Mouse (Mus musculus) erythroid progenitor cell, adult 5-6 weeks (primary cell): Measurements from ENCODE around the gene Lmx1a. TPM values are rescaled to one million over a fixed set of nuclear protein-coding genes. Genes with fewer than 3 reads are reported as not detected.

Source experiments
- ATAC-seq: replicated peaks from 2 replicates; pipeline ENCODE4 v1.8.0; 2016; ENCODE audit warnings: moderate number of reproducible peaks, mild to moderate bottlenecking, moderate TSS enrichment, inconsistent platforms; ENCODE audit not compliant: poor library complexity, low FRiP score, severe bottlenecking
- total RNA-seq, 2 experiments: library from RNA; stranded (forward) in 1 of 2; stranded (reverse) in 1 of 2; fragments of 150-400 nt in 1 of 2; fragments of 186-747, 209-891 nt in 1 of 2; gene quantifications; 2 replicates each; pipeline versions ENCODE4 v1.2.3 to v1.2.4; 2015 to 2017; ENCODE audit warnings: low replicate concordance in 2 of 2

Gene Lmx1a
- total RNA-seq, 2 experiments from 2014 or later = not detected

GRCm38 (mm10) chr1:167692683-167693045, 3.6 kb downstream of the Lmx1a start:
- ATAC-seq = no peak

DNA sequence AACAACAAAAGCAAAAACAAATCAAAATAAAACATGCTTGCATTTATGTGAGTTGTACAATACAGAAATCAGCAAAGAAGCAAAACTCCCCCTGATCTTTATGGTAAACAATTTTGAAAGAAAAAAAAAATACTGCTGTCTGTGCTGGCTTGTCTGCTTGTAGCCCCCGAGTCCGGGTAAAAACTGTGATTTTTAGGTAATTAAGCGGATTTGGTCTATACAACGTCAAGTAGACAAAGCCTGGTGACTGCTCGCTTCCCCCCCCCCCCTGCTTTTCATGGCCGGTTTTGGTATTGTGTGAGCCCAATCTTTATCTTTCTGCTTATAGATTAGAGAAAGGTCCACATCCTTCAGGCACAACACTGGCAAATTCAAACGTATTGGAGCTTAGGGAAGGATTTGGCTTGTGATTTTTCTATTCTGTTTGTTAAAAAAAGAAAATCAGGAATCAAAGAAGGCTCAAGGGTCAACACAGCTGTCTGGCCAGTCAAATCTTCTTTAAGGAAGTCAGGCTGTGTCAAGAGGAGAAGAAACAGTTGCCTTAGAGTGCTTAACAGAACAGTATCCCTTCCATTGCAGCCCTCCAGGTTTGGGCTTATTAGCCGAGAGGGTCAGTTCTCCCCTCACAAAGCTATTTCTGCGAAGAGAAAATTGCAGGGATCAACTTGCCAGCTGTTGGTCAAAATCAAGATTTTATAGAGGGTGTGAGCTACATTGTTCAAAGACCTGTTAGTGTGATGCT, 4.6 kb downstream of the Lmx1a start:
- ATAC-seq = no peak

DNA sequence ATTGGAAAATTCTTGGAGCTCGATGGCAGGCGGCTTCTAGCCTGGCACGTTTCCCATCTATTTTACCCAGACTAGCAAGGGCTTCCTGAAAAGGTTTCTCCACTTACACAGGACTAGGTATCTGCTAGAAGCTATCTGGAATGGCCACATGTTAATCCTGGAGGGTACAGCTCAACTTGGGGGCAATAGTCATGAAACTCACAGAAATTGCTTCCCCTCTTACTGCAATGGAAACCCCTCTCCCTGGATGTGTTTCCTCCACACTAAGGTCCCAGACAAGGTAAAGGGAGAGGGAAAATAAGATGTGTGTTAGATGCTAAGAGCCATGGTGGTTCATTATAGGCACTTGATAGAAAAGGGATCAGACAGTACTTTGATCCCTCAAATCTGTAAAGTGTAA, 5.7 kb downstream of the Lmx1a start:
- no peak for ATAC-seq

- no peak for ATAC-seq
These were observed 6.9 kb downstream of the Lmx1a start for GRCm38 (mm10) chr1:167695910-167696459.

DNA sequence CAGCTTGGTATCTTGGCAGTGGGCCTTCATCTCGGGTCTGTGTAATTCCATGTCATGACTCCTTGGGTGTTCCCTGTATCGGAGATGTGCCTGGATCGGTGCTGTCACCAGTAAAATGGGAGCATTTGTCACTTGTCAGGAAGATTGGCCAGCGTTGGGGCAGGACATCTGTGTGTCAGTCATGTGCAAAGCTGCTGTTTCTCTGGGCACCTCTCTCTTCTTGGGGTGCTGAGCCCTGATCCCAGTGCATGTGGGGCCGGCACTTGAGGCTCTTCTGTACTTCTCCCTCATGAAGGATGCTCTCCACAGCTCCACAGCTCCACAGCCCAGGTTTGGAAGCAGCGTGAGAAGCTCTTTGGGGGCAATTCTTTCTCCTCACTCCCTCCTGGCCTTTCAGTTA, 10.7 kb downstream of the Lmx1a start:
- no peak for ATAC-seq

GRCm38 (mm10) chr1:167700221-167700620, 11.2 kb downstream of the Lmx1a start:
- ATAC-seq = no peak

DNA sequence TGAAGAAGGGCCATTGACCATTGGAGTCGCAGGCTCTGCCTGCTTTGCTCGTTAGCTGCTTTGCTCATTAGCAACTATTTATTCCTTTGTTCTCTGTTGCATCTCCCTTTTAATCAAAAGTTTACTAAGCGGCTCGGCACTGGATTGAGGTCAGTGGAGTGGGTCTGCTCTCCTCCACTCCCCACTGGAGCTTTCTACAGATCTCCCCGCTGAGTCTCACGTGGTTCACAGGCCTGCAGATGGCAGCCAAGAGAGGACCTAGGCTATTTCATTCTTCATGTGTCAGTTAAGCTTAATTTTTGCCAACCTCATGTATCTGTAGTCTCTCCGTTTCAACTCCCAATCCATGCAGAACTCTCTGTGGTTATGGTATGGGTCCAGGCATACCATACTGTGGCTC, 16.5 kb downstream of the Lmx1a start:
- no peak for ATAC-seq

DNA sequence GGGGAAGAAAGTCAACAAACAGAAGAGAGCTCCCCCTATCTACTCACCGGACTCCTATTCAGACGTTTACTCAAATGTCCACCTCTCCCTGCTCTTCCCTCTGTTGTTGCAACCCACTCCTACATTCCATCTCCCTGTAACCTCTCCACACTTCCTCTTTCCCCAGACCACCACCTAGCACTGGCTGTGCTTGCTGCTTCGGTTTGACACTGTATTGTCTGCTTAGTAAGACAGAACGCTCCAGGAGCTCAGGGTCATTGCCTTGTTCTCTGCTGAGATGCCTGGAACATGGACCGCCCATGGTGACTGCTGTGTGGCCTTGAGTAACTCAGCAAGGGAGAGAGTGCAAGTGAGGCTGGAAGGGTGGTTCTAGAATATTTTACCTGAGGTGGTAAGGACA, 19.7 kb downstream of the Lmx1a start:
- no peak for ATAC-seq

DNA sequence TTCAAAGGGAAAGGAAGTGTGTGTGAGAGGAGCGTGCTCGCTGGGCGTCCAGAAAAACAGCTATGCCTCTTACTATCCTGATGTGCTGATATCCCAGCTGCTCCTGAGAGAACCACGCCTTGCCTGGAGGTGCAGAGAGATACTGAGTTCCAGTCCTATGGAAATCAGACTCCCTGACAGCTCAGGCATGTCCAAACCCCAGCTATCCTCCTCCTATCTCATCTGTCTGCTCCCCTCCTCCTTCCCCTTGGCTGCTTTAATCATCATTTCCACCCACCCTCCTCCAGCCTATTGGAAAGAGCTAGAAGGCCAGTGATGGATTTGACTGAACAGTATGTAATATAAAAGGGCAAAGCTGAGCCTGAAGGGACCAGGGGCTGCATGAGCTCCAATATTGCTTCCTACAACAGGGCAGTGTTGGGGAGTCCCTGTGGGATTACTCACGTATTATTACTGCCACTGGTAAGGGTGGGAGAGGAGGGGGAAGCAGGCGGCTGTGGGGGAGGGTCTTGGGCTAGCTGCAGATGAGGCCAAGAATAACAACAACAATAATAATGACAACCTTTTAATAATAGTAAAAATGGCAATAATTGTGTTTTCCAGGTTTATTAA, 26.8 kb downstream of the Lmx1a start:
- ATAC-seq = no peak

- no peak for ATAC-seq
These were observed 45.4 kb downstream of the Lmx1a start for GRCm38 (mm10) chr1:167734471-167734870.

GRCm38 (mm10) chr1:167736793-167737192, 47.8 kb downstream of the Lmx1a start:
- no peak for ATAC-seq

- no peak for ATAC-seq
These were observed 50.2 kb downstream of the Lmx1a start for GRCm38 (mm10) chr1:167739286-167739685.

DNA sequence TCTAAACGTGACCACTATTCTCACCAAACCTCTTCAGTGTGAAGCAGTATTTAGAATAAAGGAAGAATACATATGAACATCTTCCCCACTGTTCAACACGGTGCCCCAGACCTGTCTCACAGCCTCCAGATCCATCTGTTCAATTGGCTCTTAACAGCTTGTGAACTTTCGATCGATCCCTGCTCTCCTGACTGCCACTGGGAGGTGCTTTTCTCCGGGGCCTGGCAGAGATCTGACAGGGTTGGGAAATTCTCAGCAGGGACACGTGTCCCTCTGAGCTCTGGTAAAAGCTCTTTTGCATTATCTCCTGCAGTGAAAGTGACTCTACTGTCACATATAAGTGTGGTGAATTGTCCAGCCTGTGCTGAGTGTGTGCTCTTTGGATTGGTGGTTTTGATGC, 57.6 kb downstream of the Lmx1a start:
- ATAC-seq = no peak

DNA sequence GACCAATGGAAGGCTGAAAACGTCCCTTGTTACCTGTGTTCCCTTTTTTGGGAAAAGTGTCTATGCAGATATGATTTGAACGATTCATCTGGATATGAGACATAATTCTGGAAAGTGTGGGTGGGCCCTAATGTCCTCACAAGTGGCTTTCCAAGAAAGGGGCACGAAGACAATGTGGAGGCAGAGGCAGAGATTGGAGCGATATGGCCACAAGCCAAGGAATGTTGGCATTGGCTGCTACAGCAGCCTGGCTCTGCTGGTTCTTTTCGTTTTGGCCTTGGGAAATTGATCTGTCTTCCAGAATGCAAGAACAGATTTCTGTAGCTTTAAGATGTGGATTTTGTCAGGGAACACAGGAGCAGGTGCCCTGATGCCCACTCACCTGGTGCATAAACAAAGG, 63.6 kb downstream of the Lmx1a start:
- ATAC-seq = no peak

- ATAC-seq = no peak
These were observed 65.0 kb downstream of the Lmx1a start for GRCm38 (mm10) chr1:167754085-167754484.

GRCm38 (mm10) chr1:167754636-167755522, 65.8 kb downstream of the Lmx1a start:
- ATAC-seq = no peak

DNA sequence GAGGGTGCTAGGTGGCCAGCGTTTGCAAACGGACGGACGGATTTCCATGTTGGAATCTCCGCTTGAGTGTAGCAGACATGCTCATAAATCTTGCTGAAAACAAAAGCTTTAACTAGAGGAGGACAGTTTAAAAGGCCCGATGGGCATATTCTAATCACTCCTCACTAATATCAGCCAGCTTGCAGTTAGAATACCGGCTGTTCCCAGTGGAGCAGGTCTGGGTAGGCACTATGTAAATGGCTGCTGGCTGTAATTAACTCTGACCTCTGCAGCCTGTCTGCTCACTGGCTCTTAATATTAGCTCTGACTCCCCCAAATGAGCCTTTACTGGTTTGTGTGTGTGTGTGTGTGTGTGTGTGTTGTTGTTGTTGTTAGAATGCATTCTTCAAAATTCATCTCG, 69.2 kb downstream of the Lmx1a start:
- ATAC-seq = no peak

- no peak for ATAC-seq
These were observed 71.3 kb downstream of the Lmx1a start for GRCm38 (mm10) chr1:167760307-167760706.

DNA sequence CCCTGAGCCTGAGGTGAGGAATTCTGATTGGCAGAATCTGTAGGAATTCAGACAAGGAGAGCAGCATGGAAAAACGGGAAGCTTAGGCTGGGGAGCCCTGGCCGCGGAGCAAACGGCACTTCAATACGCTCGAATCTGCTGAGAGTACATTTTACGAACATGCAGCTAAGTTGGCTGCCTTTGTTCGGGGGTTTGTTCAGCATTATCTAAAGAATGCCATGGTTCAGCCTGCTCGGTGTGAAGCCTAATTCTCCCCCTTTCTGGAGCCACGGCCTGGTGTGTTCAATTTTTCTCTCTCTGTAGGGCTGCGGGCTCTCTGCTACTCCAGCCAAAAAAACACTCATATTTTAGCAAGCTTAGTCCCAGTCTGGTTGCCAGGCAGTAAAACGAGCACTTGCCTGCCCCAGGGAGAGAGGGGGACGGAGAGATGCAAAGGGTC, 72.8 kb downstream of the Lmx1a start:
- ATAC-seq = no peak

- no peak for ATAC-seq
These were observed 77.6 kb downstream of the Lmx1a start for GRCm38 (mm10) chr1:167766619-167767018.
